Mouse (Mus musculus) G1E (cell line): Measurements from ENCODE around the gene Wdr54.

ENCODE experiments used
- CTCF ChIP-seq: IDR thresholded peaks from 2 replicates; pipeline ENCODE4 v1.5.1; 2012; ENCODE audit warnings: low read depth, low read length, inconsistent platforms, mixed read lengths
- TAL1 ChIP-seq: conservative IDR thresholded peaks from 2 replicates; pipeline ENCODE4 v1.6.1; 2012; ENCODE audit warnings: low read depth, low read length, inconsistent platforms, mixed read lengths

DNA sequence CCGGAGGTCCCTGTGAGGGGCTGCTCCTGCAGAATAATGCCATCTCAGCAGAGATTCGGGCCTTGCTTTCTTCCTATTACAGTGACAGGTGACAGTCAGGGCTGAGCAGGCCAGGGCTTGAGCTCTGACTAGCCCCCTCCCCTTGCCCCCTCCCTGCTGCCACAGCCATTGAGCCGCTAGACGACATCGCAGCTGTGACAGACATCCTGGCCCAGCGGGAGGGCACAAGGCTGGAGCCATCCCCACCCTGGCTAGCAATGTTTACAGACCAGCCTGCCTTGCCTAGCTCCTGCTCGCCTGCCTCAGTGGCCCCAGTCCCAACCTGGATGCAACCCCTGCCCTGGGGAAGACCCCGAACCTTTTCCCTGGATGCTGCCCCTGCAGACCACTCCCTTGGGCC, 4.5 kb downstream of the Wdr54 start:
- TF ChIP-seq CTCF (no peak), TAL1 (no peak)
